Mouse (Mus musculus) limb, embryonic 14.5 days (tissue): Measurements from ENCODE around the gene Sult2a8. TPM values are rescaled to one million over a fixed set of nuclear protein-coding genes. Genes with fewer than 3 reads are reported as not detected.

Experiments used
- ATAC-seq: fragments of 200-750 bp; cut with Nextera tagmentation; 2 replicates; pipeline ENCODE4 v1.8.0; 2017; ENCODE audit warnings: low read depth, moderate number of reproducible peaks, moderate TSS enrichment; ENCODE audit not compliant: low FRiP score
- DNase-seq: peaks from one replicate; pipeline ENCODE4 v3.0.0-alpha.2; 2015; ENCODE audit warnings: low spot score
- H3K27ac ChIP-seq: fragments of 300-500 bp; sonication (generic); replicated peaks from 2 replicates; pipeline ENCODE4 v1.5.1; 2014; ENCODE audit warnings: low read depth, mild to moderate bottlenecking, low read length, moderate library complexity, mixed read lengths
- H3K27me3 ChIP-seq: fragments of 300-500 bp; sonication (generic); 2 replicates; pipeline ENCODE4 v1.6.1; 2014; ENCODE audit warnings: low read length, mixed read lengths; ENCODE audit not compliant: control insufficient read depth, insufficient read depth
- H3K36me3 ChIP-seq: fragments of 300-500 bp; sonication (generic); 2 replicates; pipeline ENCODE4 v1.6.1; 2014; ENCODE audit warnings: mild to moderate bottlenecking, low read length, moderate library complexity, mixed read lengths; ENCODE audit not compliant: control insufficient read depth, insufficient read depth
- H3K4me1 ChIP-seq: fragments of 300-500 bp; sonication (generic); 2 replicates; pipeline ENCODE4 v1.6.1; 2014; ENCODE audit warnings: antibody characterized with exemption, low read length, mixed read lengths; ENCODE audit not compliant: control insufficient read depth, insufficient read depth
- H3K4me2 ChIP-seq: fragments of 300-500 bp; sonication (generic); replicated peaks from 2 replicates; pipeline ENCODE4 v1.6.1; 2014; ENCODE audit warnings: low read depth, mild to moderate bottlenecking, low read length, moderate library complexity; ENCODE audit not compliant: severe bottlenecking
- H3K4me3 ChIP-seq: fragments of 300-500 bp; sonication (generic); replicated peaks from 2 replicates; pipeline ENCODE4 v1.5.1; 2014; ENCODE audit warnings: low read length
- H3K9ac ChIP-seq: fragments of 300-500 bp; sonication (generic); 2 replicates; pipeline ENCODE4 v1.6.1; 2014; ENCODE audit warnings: mild to moderate bottlenecking, low read depth, low read length, moderate library complexity; ENCODE audit not compliant: severe bottlenecking
- H3K9me3 ChIP-seq: fragments of 300-500 bp; sonication (generic); 2 replicates; pipeline ENCODE4 v1.6.1; 2016; ENCODE audit warnings: low read length; ENCODE audit not compliant: control insufficient read depth
- POLR2A ChIP-seq: fragments of 200-500 bp; IDR thresholded peaks from 2 replicates; pipeline ENCODE4 v1.8.0; 2012; ENCODE audit warnings: inconsistent platforms, mild to moderate bottlenecking, moderate library complexity, borderline replicate concordance; ENCODE audit not compliant: insufficient read depth, insufficient read length; ENCODE audit errors: extremely low read depth
- polyA plus RNA-seq, 2 experiments: library from polyadenylated mRNA; depleted of rRNA in 1 of 2; stranded (reverse) in 1 of 2; unstranded in 1 of 2; fragments of >200 nt; fragmentation: Nextera tagmentation in 1 of 2; extraction: Ambion mirVana in 1 of 2; gene quantifications; 2 replicates each; pipeline versions ENCODE4 v1.2.1 to v1.2.3; 2012 to 2014

Sult2a8 gene
- polyA plus RNA-seq, 2 experiments = not detected

DNA sequence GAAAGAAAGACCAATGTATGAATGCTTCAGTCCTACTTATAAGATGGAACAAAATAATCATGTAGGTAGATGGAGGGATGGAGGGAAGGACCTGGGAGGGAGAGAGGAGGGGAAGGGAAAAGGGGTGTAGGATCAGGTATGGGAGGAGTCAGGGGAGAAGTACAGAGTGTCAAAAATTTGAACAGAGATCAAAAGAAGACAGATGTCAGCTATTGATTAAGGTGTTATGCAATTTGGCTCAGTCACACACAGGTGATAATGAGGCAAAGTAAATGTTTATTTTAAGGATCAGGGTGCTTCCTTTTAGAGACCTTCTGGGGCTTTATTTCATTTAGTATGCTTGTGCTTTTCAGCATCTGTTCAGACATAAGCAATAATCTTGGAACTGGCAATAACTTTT is 50.1 kb downstream of the Sult2a8 start:
- TF ChIP-seq POLR2A = no peak
- Histone ChIP-seq H3K4me3 (no peak overlapping the region), H3K36me3 (no peaks in the 10 kb centered on the region), H3K4me1 (no peaks in the 10 kb centered on the region), H3K9me3 (no peaks in the 10 kb centered on the region), H3K27me3 (no peaks in the 10 kb centered on the region), H3K27ac (no peak overlapping the region), H3K9ac (no peak overlapping the region), H3K4me2 (no peak overlapping the region)
- no peak for DNase-seq
- no peak for ATAC-seq

Other genes with a start within 250 kb of the Sult2a8 start
- gene Sult2a6, start 191.9 kb downstream of the Sult2a8 start, polyA plus RNA-seq (2012; rRNA removed) = not detected in 2 replicates
- not detected in 2 replicates for gene Sult2a6, start 191.9 kb downstream of the Sult2a8 start, polyA plus RNA-seq (2014; fragmentation: Nextera tagmentation; extraction: Ambion mirVana)
- not detected in 2 replicates for gene Obox8, start 113.2 kb downstream of the Sult2a8 start, polyA plus RNA-seq (2012; rRNA removed)
- not detected in 2 replicates for gene Obox8, start 113.2 kb downstream of the Sult2a8 start, polyA plus RNA-seq (2014; fragmentation: Nextera tagmentation; extraction: Ambion mirVana)
- gene Sult2a7, start 47.5 kb upstream of the Sult2a8 start, polyA plus RNA-seq (2012; rRNA removed) = not detected in 2 replicates
- gene Sult2a7, start 47.5 kb upstream of the Sult2a8 start, polyA plus RNA-seq (2014; fragmentation: Nextera tagmentation; extraction: Ambion mirVana) = not detected in 2 replicates
- 1.2 and 1.8 TPM in 2 replicates for gene Vmn1r90, start 116.7 kb upstream of the Sult2a8 start, polyA plus RNA-seq (2012; rRNA removed)
- gene Vmn1r90, start 116.7 kb upstream of the Sult2a8 start, polyA plus RNA-seq (2014; fragmentation: Nextera tagmentation; extraction: Ambion mirVana) = 0.36 and 0.55 TPM in 2 replicates
- not detected in 2 replicates for gene Obox7, start 212.7 kb upstream of the Sult2a8 start, polyA plus RNA-seq (2012; rRNA removed)
- gene Obox7, start 212.7 kb upstream of the Sult2a8 start, polyA plus RNA-seq (2014; fragmentation: Nextera tagmentation; extraction: Ambion mirVana) = not detected in 2 replicates